Mouse (Mus musculus) layer of hippocampus, adult 8-10 months (tissue): ENCODE data around the gene Traf1. TPM values are rescaled to one million over a fixed set of nuclear protein-coding genes. Genes with fewer than 3 reads are reported as not detected.

Experiments
- DNase-seq, 2 experiments: peaks; one replicate each; pipeline ENCODE4 v3.0.0; 2022; ENCODE audit warnings: low spot score in 2 of 2
- total RNA-seq, 4 experiments: library from RNA; stranded (reverse); gene quantifications; 2 replicates each; pipeline ENCODE4 v1.2.4; 2022

Traf1 gene
- 1 to 10 TPM; 3.5 to 6.1 (median 4.5) TPM for total RNA-seq

- no peak for DNase-seq
These were observed at the start of gene Traf1 for GRCm38 (mm10) chr2:34961481-34962036. TSS of gene Traf1 (minus strand) at chr2:34961772.

DNA sequence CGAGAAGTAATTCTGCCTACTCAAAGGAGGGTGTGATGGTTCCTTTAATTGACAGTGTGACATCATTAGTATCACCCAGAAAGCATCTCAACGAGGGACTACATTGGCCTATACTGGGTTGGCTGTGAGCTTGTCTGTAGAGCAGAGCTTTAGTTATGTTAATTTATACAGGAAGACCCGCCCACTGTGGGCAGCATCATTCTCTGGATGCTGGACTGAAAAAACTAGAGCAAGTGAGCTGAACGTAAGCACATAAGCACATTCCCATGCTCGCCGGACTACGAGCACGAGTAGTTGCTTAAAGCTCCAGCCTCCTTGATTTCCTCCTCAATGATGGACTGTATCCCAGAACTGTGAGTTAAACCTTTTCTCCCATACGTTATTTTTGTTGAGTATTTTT, 37.4 kb upstream of the Traf1 start:
- peak; percentile 22 to 32 for DNase-seq

DNA sequence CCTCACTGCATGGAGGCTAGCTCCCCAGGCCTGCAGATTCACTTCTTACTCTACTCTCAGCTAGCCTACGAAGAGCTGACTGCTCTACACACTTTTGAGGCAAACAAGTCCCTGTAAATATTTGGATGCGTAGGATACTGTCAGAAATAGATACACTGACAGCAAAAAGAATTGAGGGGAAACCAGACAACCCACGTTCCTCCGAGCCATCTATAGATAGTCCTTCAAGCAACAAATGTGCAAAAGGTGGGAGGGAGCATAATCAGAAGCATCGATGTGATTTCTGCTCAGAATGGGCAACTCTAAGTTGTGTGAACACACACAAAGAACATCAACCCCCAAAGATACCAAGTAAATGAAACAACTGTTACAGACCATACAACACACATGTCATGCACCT, 34.9 kb upstream of the Traf1 start:
- no peak for DNase-seq

GRCm38 (mm10) chr2:34993696-34994356, 32.3 kb upstream of the Traf1 start:
- DNase-seq = no peak

DNA sequence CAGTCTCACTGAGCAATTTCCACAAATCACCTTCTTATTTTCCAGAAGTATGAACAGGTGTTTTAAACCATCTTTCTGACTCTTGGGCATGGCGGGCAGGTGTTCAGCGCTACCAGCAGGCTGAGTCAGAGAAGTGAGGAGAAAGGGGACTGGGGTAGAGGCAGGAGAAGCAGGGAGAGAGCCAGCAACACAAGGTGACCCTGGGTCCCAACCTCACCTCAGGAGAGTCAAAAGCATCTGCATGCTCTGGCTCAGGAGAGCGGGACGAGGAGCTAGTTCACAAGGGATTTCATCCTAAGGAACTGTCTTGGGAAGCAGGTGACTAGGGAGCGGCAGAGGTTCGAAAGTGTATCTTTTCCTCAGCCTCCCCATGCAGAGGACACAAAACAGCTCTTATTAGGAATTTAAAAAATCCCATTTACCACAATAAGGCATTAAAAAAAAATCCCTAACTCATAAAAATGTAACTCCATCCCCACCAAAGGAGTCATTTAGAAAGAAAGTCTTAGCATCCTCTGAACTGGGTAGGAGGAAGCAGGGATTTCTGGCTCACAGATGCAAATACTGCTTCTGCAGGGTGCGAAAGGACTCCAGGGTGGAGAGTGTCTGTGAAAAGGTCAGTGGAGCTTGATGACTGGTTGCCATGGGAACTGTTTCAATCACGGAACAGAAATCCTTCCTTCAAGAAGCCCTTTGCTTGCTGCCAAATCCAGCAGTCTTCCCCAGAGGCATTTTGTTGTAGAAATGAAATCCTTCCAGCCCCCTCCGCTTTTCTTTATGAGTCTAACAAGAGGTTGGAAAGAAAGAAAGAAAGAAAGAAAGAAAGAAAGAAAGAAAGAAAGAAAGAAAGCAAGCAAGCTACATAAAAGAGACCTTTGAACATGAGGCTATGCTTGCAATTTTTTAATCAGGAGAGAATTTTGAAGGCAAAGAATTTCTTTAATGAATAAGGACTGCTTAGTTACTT, 31.4 kb upstream of the Traf1 start:
- peak; percentile 40 to 70 for DNase-seq

GRCm38 (mm10) chr2:34991966-34992365, 30.4 kb upstream of the Traf1 start:
- no peak for DNase-seq

DNA sequence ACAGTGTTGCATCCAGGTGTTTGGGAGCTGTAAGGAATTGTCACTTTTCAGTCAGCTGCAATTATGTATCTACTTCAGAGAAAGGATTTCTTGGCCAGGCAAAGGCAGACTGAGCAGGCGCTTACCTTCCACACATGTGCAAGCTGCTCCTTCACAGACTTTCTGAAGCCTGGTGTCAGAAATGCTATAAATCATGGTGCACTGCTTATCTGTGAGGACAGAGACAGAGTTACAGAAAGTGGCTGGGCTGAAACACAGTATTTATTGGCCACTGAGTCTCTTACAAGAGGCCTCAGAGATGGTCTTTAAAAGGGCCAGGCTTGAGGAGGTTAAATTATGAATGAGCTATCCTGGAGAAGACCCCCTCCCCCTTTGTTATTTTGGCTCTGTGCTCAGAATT, 28.2 kb upstream of the Traf1 start:
- DNase-seq = no peak

- DNase-seq = no peak
These were observed 26.0 kb upstream of the Traf1 start for GRCm38 (mm10) chr2:34987595-34987994.

DNA sequence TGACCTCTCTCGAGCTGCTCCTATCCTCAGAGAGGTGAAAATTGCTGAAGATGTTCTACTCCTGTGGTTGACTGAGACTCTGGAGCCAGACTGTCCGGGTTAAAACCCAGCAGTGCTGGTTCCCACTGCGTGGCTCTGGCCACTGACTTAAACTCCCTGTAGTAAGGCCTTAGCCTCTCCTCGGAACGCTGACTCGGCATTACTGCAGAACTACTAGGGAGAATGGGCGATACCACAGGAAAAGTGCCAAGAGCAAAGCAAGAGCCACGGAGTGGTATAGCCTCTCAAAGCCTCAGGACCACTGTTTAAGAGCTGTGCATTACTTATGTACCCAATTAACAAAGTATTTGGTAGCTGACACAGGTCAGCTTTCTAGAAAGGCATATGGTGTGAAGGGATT, 23.3 kb upstream of the Traf1 start:
- DNase-seq = no peak

GRCm38 (mm10) chr2:34982906-34983698, 21.5 kb upstream of the Traf1 start:
- no peak for DNase-seq

GRCm38 (mm10) chr2:34982096-34982724, 20.6 kb upstream of the Traf1 start:
- peak in 1 of 2 experiments; percentile 29 for DNase-seq

GRCm38 (mm10) chr2:34979459-34980011, 18.0 kb upstream of the Traf1 start:
- DNase-seq = no peak

GRCm38 (mm10) chr2:34978226-34978625, 16.7 kb upstream of the Traf1 start:
- no peak for DNase-seq

DNA sequence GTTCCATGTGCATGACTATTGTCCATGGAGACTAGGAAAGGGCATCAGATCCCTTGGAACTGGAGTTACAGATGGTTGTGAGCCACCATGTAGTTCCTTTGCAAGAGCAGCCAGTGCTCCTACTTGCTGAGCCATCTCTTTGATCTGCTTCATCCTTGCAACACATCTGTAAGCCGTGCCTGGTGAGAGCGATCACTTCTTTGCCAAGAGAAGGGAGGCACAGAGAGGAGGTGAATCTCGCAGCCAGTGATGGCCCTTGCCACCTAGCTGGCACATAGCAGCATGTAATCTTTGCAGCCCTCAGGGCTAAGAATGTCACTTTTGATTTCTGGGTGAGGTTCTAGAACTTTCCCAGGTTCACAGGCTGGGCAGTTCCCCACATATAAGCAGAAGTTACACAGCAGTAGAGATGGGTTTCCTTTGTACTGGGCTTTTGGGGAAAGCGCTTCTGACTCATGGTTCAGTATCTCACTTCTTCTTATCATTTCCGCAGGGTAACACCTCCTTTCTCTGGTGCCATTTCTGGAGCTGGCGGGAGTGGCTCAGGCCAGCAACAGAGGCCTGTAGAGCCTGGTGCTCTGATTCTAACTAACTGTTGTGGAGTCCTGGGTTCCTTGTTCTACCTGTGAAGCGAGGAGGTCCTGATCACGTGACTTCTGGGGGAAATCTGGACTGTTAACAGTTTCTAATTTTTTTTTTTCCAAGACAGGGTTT, 15.5 kb upstream of the Traf1 start:
- DNase-seq = no peak

GRCm38 (mm10) chr2:34976447-34976846, 14.9 kb upstream of the Traf1 start:
- DNase-seq = no peak

- no peak for DNase-seq
These were observed 11.5 kb upstream of the Traf1 start for GRCm38 (mm10) chr2:34973087-34973486.

- DNase-seq = no peak
These were observed 9.7 kb upstream of the Traf1 start for GRCm38 (mm10) chr2:34971080-34971888.

DNA sequence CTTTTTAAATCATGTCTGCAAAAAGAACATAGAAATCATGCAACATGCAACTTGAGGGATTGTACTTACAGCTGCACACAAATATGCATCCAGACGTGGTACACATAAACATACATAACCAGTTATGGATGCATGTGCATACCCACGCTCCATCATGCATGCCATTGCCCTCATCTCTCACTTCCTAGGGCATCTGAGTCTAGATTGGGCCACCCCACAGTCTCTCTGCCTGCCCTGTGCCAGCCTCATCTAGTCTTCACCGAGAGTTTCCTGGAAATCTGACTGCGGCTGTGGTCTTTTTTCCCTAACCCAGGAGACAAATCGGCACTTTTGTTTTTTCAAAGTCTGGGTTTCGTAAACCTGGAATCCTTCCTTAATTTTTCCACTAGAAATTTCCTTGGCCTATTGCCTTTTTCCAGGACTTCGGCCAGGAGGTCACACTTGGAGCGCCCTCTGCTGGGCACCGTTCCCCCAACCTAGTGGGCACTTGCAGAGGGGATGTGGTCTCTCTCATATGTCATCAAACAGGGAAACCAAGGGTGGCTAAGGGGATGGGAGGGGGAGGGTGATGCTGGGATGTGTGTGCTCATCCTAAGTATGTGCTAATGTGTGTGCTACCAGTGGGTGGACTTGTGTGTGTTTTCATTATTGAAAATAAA, 8.6 kb upstream of the Traf1 start:
- DNase-seq = peak in 1 of 2 experiments; percentile 43

DNA sequence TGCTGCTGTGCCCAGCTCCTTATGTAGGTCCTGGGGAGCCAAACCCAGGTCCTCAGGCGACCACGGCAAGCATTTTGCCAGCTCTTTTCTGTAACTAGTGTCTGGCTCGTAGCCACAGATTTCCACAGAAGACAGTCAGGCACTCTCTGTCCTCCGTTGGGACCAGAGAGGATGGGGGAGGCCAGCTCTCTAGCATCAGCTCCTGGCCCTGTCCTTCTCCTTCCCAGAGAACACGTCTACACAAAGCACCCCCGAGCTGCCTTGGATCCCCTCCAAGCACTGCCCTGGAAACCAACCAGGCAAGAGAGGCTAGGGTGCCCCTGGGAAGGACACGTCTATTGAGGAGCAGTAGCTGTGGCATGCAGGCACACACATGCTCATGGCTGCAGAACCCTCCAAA, 7.6 kb upstream of the Traf1 start:
- no peak for DNase-seq
